ENCODE assay signal across 8 mouse cellular contexts in genomic region chr19:3451170-3451569, GRCm38 (mm10). TPM values are rescaled to one million over a fixed set of nuclear protein-coding genes. Genes with fewer than 3 reads are reported as not detected.
DNase-seq lines count a peak whose midpoint lies in the region; ATAC-seq and TF ChIP-seq lines count a peak whose summit lies in the region.

No protein-coding gene starts in this region.

- H3K27me3 ChIP-seq in ES-Bruce4 (ENCODE audit: control insufficient read depth, insufficient read depth, low read length, poor library complexity, severe bottlenecking): no peaks in the 10 kb centered on the region
- no peaks in the 10 kb centered on the region for H3K27me3 ChIP-seq in embryonic facial prominence, embryonic 13.5 days
- no peaks in the 10 kb centered on the region for H3K27me3 ChIP-seq in lung, embryonic 14.5 days (ENCODE audit: insufficient read depth, low read length)

- 18% methylated on average over 6 of the region's 6 CpGs for WGBS in bone marrow, adult 2 months
- 24% methylated on average over 6 of the region's 6 CpGs for WGBS in embryonic facial prominence, embryonic 13.5 days
- WGBS in lung, embryonic 14.5 days: 18% methylated on average over 6 of the region's 6 CpGs

- peak; percentile 58; the same call in 1 of the 2 replicates for ATAC-seq in embryonic facial prominence, embryonic 13.5 days (ENCODE audit: insufficient number of reproducible peaks, insufficient read depth, low FRiP score, low TSS enrichment, low read depth)
- peak; percentile 58 to 68; a peak in 3 of 4 replicates for ATAC-seq in hematopoietic stem cell, adult 5-6 weeks (replicated peaks in 1 of 2; ENCODE audit: insufficient read depth in 1 of 2, low FRiP score in 2 of 2, low TSS enrichment in 1 of 2, low read depth in 1 of 2, poor library complexity in 2 of 2, severe bottlenecking in 2 of 2)
- peak; percentile 78 for ATAC-seq in lung, embryonic 14.5 days (ENCODE audit: insufficient read depth)

- H3K36me3 ChIP-seq in ES-Bruce4 (ENCODE audit: control insufficient read depth, insufficient read depth, low read length, poor library complexity, severe bottlenecking): no peaks in the 10 kb centered on the region
- peaks cover 34% of the 10 kb centered on the region for H3K36me3 ChIP-seq in embryonic facial prominence, embryonic 13.5 days
- peaks cover 34% of the 10 kb centered on the region for H3K36me3 ChIP-seq in lung, embryonic 14.5 days (ENCODE audit: insufficient read depth)

- peak; percentile 20 for TF ChIP-seq CTCF in ES-Bruce4 (IDR thresholded peaks at IDR 0.05; ENCODE audit: low read depth, low read length)
- TF ChIP-seq CTCF in bone marrow, adult 2 months (IDR thresholded peaks at IDR 0.05; ENCODE audit: control insufficient read depth, insufficient read depth, low read length): peak; percentile 52
- peak; percentile 86 for TF ChIP-seq CTCF in lung, embryonic 14.5 days (IDR thresholded peaks at IDR 0.05; ENCODE audit: low read depth)

- no peaks in the 10 kb centered on the region for H3K4me1 ChIP-seq in ES-Bruce4 (ENCODE audit: control insufficient read depth, insufficient read depth, low read length)
- no peaks in the 10 kb centered on the region for H3K4me1 ChIP-seq in bone marrow, adult 2 months (ENCODE audit: control insufficient read depth, insufficient read depth, low read length)
- H3K4me1 ChIP-seq in embryonic facial prominence, embryonic 13.5 days: no peaks in the 10 kb centered on the region
- no peaks in the 10 kb centered on the region for H3K4me1 ChIP-seq in lung, embryonic 14.5 days (ENCODE audit: insufficient read depth)

- no peak overlapping the region for H3K4me2 ChIP-seq in embryonic facial prominence, embryonic 13.5 days
- no peak overlapping the region for H3K4me2 ChIP-seq in lung, embryonic 14.5 days

- TF ChIP-seq POLR2A in ES-Bruce4 (IDR thresholded peaks at IDR 0.05; ENCODE audit: insufficient read depth, low read length): no peak
- TF ChIP-seq POLR2A in bone marrow, adult 2 months (IDR thresholded peaks at IDR 0.05; ENCODE audit: borderline replicate concordance, control insufficient read depth, low read depth, low read length): no peak

- H3K27ac ChIP-seq in ES-Bruce4 (ENCODE audit: insufficient read depth, low read length): no peak overlapping the region
- H3K27ac ChIP-seq in bone marrow, adult 2 months (ENCODE audit: control insufficient read depth, insufficient read depth, low read depth, low read length, poor library complexity): no peak overlapping the region
- H3K27ac ChIP-seq in embryonic facial prominence, embryonic 13.5 days: no peak overlapping the region
- H3K27ac ChIP-seq in lung, embryonic 14.5 days (ENCODE audit: low read depth): no peak overlapping the region

- no peaks in the 10 kb centered on the region for H3K9me3 ChIP-seq in ES-Bruce4 (replicated peaks; ENCODE audit: control insufficient read depth, insufficient read depth, low read length, poor library complexity, severe bottlenecking)
- H3K9me3 ChIP-seq in embryonic facial prominence, embryonic 13.5 days: no peaks in the 10 kb centered on the region
- H3K9me3 ChIP-seq in lung, embryonic 14.5 days (ENCODE audit: low read depth, low read length): no peaks in the 10 kb centered on the region

- no peak for TF ChIP-seq EP300 in ES-Bruce4 (IDR thresholded peaks at IDR 0.05; ENCODE audit: insufficient read depth, low read depth, low read length)

- H3K4me3 ChIP-seq in ES-Bruce4 (ENCODE audit: low read depth, low read length): no peak overlapping the region
- no peak overlapping the region for H3K4me3 ChIP-seq in bone marrow, adult 2 months (replicated peaks; ENCODE audit: control insufficient read depth, low read depth, low read length)
- no peak overlapping the region for H3K4me3 ChIP-seq in embryonic facial prominence, embryonic 13.5 days
- no peak overlapping the region for H3K4me3 ChIP-seq in lung, embryonic 14.5 days (ENCODE audit: low read depth, low read length)

- DNase-seq in layer of hippocampus, adult 18-20 months (ENCODE audit: low spot score in 2 of 2): peak; percentile 64 to 89
- DNase-seq in lung, embryonic 14.5 days: peak; percentile 95
- DNase-seq in ovary, postnatal 36 days (ENCODE audit: low spot score): peak; percentile 44
- DNase-seq in thymus, postnatal 25 days: peak; percentile 62

- no peak overlapping the region for H3K9ac ChIP-seq in ES-Bruce4 (ENCODE audit: low read depth, poor library complexity, severe bottlenecking)
- H3K9ac ChIP-seq in embryonic facial prominence, embryonic 13.5 days: no peak overlapping the region
- H3K9ac ChIP-seq in lung, embryonic 14.5 days: no peak overlapping the region

RNA-seq across cellular contexts. Expression of gene Gal, which starts 36.8 kb away (rescaled TPM):
- 1.5 and 2.5 TPM in 2 replicates for polyA plus RNA-seq in ES-Bruce4 (2011; ENCODE audit: insufficient read depth, insufficient read length, low read depth, missing spikeins)
- polyA plus RNA-seq in bone marrow, adult 2 months (2011; ENCODE audit: insufficient read depth, insufficient read length, low replicate concordance, missing spikeins): not detected in 2 replicates
- 1.7 and 2.9 TPM in 2 replicates for polyA plus RNA-seq in embryonic facial prominence, embryonic 13.5 days (2015; fragmentation: Nextera tagmentation; extraction: Ambion mirVana)
- total RNA-seq in hematopoietic stem cell, adult 5-6 weeks (2017): not detected in 2 replicates
- 1 to 10 TPM in 1 of 2 experiments, under 1 TPM in 1; 0.69 to 1.2 TPM for total RNA-seq in layer of hippocampus, adult 18-20 months (2021)
- polyA plus RNA-seq in lung, embryonic 14.5 days (2014; fragmentation: Nextera tagmentation; extraction: Ambion mirVana): 1.7 and 2.3 TPM in 2 replicates

Comparison
In these comparisons a context has a peak if more than half of its experiments do, and no peak if none do; other contexts are left out.
1. CTCF ChIP-seq: peak in every context shown above with its lines; median percentile 86 in lung, embryonic 14.5 days; 52 in bone marrow, adult 2 months; 20 in ES-Bruce4.
2. DNase-seq: peak in every context shown above with its lines; median percentile 95 in lung, embryonic 14.5 days; 76 in layer of hippocampus, adult 18-20 months; 62 in thymus, postnatal 25 days; 44 in ovary, postnatal 36 days.